Comparison of ENCODE assay signal across 8 mouse cellular contexts in the genomic region with DNA sequence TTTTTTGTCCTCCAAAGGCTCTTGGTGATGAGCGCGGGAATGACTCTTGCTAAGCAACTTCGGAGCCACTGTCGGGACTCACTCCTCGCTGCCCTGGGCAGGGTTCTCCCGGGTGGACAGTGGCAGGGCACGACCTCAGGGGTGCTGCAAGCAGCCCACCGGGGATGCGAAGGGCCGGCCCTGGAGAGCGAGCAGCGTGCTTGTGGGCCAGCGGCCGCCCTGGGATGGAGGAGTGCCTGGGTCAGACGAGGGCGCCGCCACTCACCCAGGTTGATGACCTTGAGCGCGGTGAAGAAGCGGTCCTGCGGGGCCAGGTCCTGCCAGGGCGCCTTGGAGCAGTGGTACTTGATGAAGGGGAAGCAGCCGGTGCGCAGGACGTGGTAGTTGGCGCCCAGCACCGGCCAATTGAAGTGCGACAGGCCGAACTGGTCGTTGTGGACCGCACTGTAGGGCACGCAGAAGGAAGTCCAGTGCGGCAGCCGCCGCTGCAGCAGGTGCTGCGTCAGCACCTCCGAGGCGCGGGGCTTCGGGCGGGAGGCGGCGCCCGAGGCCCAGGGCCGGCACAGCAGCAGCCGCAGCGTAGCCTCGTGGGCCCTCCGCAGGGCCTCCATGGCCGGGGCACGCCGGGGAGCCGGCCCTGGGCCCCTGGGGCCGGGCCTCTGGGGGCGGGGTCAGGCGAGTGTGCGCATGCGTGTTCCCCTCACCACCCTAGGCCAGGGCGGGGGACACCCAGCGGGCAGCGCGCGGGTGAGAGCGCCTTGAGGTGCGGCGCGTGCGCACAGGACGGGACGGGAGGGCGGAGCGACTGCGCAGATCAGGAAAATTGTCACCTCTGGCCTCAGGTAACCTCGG. TPM values are rescaled to one million over a fixed set of nuclear protein-coding genes. Genes with fewer than 3 reads are reported as not detected.
A peak's percentile ranks its signal among the peaks of the same experiment; 100 is the strongest.
DNase-seq lines count a peak whose midpoint lies in the region; ATAC-seq lines count a peak whose summit lies in the region.

Gene 2300009A05Rik, minus strand, starts transcription at position 636 of the 852 bp plus-strand sequence.

- H3K4me2 ChIP-seq in hindbrain, embryonic 11.5 days (replicated peaks; ENCODE audit: low read depth, low read length): peak within 1 kb of the TSS; percentile 93

- under 1% methylated on average over 70 of the region's 74 CpGs for WGBS in hindbrain, embryonic 11.5 days

- peak within 1 kb of the TSS; percentile 77 for H3K27ac ChIP-seq in hindbrain, embryonic 11.5 days (ENCODE audit: low read depth, low read length)

- no peaks in the 10 kb centered on the region for H3K9me3 ChIP-seq in hindbrain, embryonic 11.5 days (ENCODE audit: control insufficient read depth, low read length)

- no peaks in the 10 kb centered on the region for H3K36me3 ChIP-seq in hindbrain, embryonic 11.5 days (ENCODE audit: control insufficient read depth, insufficient read depth, low read length)

- peak within 1 kb of the TSS; percentile 82 for H3K4me3 ChIP-seq in hindbrain, embryonic 11.5 days (ENCODE audit: low read depth, low read length)

- H3K9ac ChIP-seq in hindbrain, embryonic 11.5 days (ENCODE audit: low read depth, low read length): peak within 1 kb of the TSS; percentile 92

- peak; percentile 96 for DNase-seq in MN1 (ENCODE audit: low spot score)
- peak; percentile 96 for DNase-seq in cerebellum, adult 9-10 months
- DNase-seq in frontal cortex, adult 2 months (ENCODE audit: extremely low spot score in 1 of 2, low spot score in 1 of 2): peak; percentile 85 to 95
- peak; percentile 91 for DNase-seq in hindbrain, embryonic 11.5 days (ENCODE audit: low spot score)
- DNase-seq in layer of hippocampus, postnatal 14 days (ENCODE audit: low spot score in 2 of 2): peak; percentile 92
- peak; percentile 98 for DNase-seq in lung, postnatal 14 days
- DNase-seq in retina, adult 2 months (ENCODE audit: low read depth, low spot score): peak; percentile 92
- DNase-seq in thymus, postnatal 36 days: peak; percentile 97

- H3K27me3 ChIP-seq in hindbrain, embryonic 11.5 days (ENCODE audit: control insufficient read depth, insufficient read depth, low read length): no peaks in the 10 kb centered on the region

- H3K4me1 ChIP-seq in hindbrain, embryonic 11.5 days (replicated peaks; ENCODE audit: control insufficient read depth, insufficient read depth, low read length): no peaks in the 10 kb centered on the region

- peak; percentile 97 for ATAC-seq in hindbrain, embryonic 11.5 days (ENCODE audit: low FRiP score)

RNA-seq across cellular contexts. Expression of gene 2300009A05Rik, which starts in this region (rescaled TPM):
- polyA plus RNA-seq in frontal cortex, adult 2 months (2012; rRNA removed): 38.8 and 39.8 TPM in 2 replicates
- 38.8 and 44.3 TPM in 2 replicates for polyA plus RNA-seq in hindbrain, embryonic 11.5 days (2014; fragmentation: Nextera tagmentation; extraction: Ambion mirVana)
- total RNA-seq in layer of hippocampus, postnatal 14 days (2021): 10 to 100 TPM; 32.9 to 37.8 TPM

Comparison
In these comparisons a context has a peak if more than half of its experiments do, and no peak if none do; other contexts are left out.
1. Peak in every context shown above with its lines: DNase-seq, ATAC-seq, H3K4me3 ChIP-seq and H3K27ac ChIP-seq.